Mouse (Mus musculus) cortical plate, adult 2 months (tissue): Measurements from ENCODE around the gene Kdm6b.

Experiments
- CTCF ChIP-seq: fragments of 200-500 bp; IDR thresholded peaks from 2 replicates; pipeline ENCODE4 v1.5.1; 2011; ENCODE audit warnings: mild to moderate bottlenecking, control low read depth, low read length; ENCODE audit not compliant: insufficient read depth; ENCODE audit errors: extremely low read depth
- POLR2A ChIP-seq: fragments of 200-500 bp; IDR thresholded peaks from 2 replicates; pipeline ENCODE4 v1.6.1; 2011; ENCODE audit warnings: mild to moderate bottlenecking, low read length, control low read depth; ENCODE audit not compliant: insufficient read depth; ENCODE audit errors: extremely low read depth

- no peak for TF ChIP-seq CTCF
- peak; percentile 49 for TF ChIP-seq POLR2A
Observed at GRCm38 (mm10) chr11:69418481-69419442, 5.3 kb upstream of the Kdm6b start.
